Mouse (Mus musculus): ENCODE data around the gene Lim2. TPM values are rescaled to one million over a fixed set of nuclear protein-coding genes. Genes with fewer than 3 reads are reported as not detected.
"Not testable (repeated sequence)": the region's sequence is repeated elsewhere in the genome, so short reads cannot be mapped to it uniquely, and the experiment has no call there.

Gene Lim2
- under 1 TPM in 1 of 4 experiments, not detected in 3; 0.32 TPM for total RNA-seq (2022)

DNA sequence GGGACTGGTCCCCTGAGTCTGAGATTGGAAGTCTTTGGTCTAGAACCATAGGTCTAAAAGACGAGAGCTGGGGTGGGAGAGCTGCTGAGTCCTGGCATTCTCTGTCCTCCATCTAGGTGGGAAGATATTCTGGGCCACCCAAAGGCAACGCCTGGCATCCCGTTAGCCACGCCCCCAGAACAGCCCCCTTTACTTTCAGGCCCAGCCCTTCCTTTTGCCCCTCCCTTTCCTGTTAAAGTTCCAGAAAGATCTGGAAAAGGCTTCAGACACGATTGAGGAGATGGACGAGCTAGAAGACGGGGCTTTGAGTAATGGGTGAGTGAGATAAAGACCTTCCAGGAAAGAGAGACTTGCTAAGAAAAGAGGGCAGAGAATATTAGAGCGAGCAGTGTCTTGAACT is at the start of gene Lim2:
Gene Lim2, plus strand, starts transcription at position 265 of the 400 bp plus-strand sequence.
- no peak for DNase-seq (ENCODE audit: low spot score)

DNA sequence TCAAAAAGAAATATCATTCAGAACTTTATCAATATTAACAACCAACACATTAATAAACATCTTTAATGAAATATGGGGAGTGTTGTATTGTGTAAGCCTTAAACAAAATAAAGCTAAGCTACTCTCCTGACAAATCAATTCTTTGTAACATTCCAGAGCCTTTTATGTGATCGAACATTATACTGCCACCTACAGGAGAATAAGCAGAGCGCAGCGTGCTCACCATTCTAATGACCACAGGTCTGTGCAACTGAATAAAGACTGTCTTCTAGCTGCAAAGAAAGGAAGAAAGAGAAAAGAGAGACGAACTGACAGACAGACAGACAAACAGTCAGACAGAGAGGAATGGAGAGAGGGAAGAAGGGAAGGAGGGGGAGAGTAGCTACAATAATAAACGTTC is 49.2 kb upstream of the Lim2 start:
- DNase-seq (ENCODE audit: low spot score), result no peak

DNA sequence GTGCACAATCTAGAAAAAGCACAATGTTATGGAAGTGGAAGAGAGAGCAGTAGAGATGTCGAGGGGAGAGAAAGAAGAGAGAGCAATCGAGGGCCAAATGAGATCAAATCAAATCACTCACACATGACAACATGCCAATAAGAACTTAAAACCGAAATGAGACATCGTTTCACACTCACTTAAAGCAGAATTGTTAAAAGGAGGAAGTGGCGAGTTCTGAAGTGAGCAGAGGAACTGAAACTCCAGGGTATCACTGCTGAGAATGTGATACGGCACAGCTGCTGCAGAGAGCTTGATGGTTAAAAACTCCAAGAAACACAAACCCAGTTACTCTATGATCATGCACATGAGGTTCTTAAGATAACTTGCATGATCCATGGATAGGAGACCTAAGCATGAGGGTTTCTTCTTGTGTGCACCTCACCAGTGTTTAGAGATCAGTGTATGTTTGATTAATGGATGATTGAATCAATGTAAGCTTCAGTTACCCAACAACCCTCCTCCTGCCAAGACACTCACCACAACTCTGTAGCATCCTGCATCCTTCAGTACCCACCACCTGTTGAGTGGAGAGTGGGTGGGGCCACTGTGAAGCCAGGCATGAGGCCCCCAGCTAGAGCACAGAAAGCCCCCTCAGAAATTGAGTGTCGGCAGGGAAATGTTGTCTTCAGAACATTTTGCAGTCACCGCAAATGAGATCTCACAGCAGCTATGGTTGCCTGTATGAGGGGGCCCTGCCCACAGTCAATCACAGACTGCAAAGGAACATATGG is 34.9 kb upstream of the Lim2 start:
- peak; percentile 13 for DNase-seq (ENCODE audit: low spot score)

DNA sequence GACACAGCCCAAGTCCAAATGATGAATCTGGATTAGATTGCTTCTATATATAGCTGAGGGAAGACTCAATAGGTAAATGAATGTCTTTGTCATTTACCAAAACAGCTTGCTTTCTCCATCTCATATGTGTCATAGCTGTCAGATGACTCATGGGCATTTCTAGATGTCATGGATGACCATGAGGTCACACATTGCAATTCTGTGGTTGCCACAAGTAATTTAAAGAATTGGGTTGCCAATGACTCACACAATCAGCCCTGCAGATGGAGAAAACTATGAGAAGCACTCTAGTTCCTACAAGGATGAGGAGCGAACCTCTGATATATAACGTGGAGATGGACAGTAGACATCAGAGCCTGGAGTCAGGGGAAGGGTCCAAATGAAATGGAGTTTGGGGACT is 28.0 kb upstream of the Lim2 start:
- no peak for DNase-seq (ENCODE audit: low spot score)

DNA sequence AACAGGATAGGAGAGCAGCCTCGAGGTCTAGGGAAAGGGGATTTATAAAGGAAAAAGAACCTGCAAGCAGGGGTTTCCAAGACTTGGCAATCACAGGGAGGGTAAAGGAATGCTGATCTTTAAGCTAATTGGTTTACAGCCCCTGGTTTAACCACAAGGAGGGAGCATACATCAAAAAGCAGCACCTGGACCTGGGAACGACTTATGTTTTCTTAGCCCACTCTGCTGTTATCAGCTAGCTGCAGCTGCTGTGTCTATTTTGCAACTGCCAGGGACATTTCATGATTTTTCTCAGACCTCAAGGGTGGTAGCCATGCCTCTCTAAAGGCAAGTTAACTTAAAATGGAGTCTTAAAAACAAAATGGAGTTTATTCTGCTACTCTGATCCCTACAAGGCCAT is 24.8 kb upstream of the Lim2 start:
- no peak for DNase-seq (ENCODE audit: low spot score)

DNA sequence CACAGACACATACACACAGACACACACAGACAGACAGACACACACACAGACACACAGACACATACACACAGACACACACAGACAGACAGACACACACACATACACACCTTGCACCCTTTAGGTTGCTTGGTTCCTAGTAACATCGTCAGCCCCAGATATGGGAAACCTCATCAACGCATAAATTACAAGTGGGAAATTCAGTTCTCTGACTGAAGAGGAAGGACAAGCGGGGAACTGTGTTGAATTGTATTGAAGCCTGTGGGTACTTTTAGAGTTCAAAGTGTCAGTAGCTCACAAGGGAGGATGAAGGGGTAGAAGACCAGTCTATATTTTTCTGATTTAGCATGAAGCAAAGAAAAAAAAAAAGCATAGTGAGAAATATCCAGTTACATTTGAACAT is 19.9 kb upstream of the Lim2 start:
- no peak for DNase-seq (ENCODE audit: low spot score)

DNA sequence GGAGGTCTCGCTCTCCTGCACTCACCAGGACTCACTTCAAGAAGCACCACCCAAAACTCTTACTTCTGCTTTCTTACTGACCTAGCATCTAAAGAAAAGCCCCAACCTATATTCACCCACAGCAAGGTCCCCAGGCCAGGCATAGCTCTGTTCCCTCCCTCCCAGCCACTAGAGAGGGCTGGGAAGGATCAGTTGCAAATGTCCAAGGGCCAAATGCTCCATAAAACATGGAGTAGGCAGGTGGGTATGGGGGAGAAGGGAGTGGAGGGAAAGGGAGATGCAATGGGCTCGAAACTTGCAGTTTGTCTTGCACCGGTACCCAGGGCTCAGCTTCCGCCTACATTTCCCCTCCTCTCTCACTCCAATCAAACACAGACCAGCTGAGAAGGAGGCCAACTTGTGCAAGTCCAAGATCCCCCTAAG is 19.3 kb upstream of the Lim2 start, which contains the start of gene Siglecg:
Gene Siglecg, plus strand, starts transcription at position 74 of the 423 bp plus-strand sequence.
- no peak for DNase-seq (ENCODE audit: low spot score)

DNA sequence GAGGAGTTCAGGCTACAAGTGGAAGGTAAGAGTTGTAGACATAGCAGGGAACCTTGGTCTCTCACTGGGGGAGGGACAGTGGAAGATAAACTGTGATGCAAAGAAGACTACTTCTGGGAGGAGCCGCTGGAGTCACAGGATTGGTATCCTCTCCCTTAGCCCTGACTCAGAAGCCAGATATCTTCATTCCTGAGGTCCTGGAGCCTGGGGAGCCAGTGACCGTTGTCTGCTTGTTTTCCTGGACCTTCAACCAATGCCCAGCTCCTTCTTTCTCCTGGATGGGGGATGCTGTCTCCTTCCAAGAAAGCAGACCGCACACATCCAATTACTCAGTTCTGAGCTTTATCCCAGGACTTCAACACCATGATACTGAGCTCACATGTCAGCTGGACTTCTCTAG is 18.4 kb upstream of the Lim2 start:
- DNase-seq (ENCODE audit: low spot score), result no peak

DNA sequence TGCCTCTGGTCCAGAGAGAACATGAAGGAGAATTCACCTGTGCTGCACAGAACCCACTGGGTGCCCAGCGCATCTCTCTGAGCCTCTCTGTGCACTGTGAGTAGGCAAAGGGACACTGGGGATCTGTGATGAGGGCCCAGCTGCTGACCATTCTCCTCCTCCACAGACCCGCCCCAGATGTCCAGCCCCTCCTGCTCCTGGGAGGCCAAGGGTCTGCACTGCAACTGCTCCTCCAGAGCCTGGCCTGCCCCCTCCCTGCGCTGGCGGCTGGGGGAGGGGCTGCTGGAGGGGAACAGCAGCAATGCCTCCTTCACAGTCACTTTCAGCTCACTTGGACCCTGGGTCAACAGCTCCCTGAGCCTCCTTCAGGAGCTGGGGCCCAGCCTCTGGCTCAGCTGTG is 15.7 kb upstream of the Lim2 start:
- not testable (repeated sequence) for DNase-seq (ENCODE audit: low spot score)

DNA sequence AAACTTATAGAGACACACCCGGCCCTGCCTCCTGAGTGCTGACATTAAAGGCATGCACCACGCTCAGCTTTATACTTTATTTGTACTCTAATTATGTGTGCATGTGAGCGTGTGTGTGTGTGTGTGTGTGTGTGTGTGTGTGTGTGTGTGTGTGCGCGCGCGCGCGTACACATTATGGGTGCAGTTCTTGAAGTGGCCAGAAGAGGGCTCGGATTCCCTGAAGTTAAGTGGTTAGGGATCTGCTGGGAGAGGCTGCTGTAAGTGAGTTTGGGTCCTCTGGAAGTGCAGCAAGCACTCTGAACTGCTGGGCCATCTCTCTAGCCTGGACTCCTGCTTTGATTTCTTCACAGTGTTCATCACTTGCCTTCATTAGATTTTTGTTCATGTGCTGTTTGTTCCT is 10.2 kb upstream of the Lim2 start:
- DNase-seq (ENCODE audit: low spot score), result no peak

DNA sequence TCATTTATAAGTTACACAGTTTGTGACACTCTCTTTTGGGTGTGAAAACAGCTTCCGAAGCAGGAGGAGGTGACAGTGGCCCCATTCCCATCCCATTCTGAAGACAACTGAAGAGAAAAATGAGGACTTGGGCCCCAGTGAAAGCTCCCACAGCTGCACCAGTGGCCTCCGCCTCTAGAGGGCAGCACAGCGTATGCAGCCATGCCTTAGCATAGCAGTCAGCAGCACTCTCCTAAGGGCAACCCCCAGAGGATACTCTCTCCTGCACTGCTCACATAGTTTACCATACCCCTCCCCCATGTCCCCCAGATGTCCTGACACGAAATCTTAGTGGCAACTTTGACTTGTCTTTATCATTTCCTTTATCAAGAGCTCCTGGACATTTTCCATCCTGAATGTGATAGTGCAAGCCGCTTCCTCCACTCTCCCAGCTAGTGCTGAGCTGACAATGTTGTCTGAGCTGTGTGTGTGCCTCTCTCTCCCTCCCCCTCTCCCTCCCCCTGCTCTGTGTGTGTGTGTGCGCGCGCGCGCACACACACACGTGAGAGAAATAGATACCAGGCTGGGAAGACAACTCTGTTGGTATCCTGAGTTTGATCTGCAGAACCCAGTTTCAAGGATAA is 4.4 kb upstream of the Lim2 start:
- DNase-seq (ENCODE audit: low spot score), result peak; percentile 79

DNA sequence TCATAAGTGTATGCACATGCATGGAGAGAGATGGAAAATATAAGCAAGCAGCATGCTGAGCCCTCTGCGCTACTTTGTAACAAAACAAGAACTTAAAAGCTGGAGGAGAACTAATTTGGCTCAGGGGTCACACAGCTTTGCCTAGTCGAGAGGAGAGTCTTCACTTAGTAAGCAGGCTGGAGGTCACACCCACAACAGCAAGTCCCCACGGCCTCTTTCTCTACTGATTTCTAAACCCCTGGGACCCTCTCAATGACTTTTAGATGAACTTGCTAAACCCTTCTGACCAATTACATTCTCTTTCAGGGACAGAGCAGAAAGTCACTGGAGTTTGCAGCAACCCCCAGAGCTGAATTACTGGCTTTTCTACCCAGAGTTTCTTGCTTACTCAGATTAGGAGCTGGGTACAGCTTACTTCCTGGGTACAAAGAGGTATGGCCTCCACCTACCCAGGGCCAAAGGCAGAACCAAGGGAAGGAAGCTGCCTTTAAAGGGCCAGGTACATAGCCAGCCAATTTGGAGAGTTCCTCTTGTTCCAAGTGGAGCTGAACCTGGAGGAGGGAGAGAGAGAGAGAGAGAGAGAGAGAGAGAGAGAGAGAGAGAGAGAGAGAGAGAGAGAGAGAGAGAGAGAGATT is 3.4 kb upstream of the Lim2 start:
- DNase-seq (ENCODE audit: low spot score), result no peak

DNA sequence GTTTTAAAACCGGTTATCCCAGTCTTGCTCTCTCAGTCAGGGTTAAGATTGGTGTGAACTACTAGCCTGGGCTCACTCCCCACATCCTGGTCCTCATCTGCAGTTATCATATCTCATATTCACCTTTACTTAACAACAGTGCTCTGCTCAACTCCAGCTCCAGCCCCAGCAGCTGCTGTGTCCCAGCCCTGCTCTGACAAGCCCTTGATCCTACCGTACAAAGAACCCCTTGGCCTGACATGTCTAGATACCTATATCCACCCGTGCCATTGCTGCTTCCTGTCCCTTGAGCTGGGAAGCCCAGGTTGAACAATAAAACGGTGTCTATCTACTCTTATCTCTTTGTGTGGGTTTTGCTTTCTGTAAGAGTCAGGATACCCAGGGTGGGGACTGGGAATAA is 2.0 kb downstream of the Lim2 start:
- no peak for DNase-seq (ENCODE audit: low spot score)

DNA sequence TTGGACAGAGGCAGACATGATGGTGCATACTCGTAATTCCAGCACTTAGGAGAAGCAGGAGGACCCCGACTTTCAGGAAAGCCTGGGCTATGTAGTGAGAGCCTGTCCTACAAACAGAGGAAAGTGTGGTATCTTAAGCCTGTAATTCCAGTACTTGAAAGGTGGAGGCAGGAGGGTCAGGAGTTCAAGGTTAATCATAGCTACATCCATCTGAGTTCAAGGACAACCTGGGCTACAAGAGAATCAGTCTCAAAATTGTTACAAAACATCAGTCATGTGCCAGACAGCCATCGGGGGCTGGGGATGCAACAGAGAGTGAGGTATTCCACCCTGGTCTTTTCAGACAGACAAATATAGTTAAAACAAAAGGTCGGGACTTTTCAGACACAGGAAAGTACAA is 5.4 kb downstream of the Lim2 start:
- no peak for DNase-seq (ENCODE audit: low spot score)

DNA sequence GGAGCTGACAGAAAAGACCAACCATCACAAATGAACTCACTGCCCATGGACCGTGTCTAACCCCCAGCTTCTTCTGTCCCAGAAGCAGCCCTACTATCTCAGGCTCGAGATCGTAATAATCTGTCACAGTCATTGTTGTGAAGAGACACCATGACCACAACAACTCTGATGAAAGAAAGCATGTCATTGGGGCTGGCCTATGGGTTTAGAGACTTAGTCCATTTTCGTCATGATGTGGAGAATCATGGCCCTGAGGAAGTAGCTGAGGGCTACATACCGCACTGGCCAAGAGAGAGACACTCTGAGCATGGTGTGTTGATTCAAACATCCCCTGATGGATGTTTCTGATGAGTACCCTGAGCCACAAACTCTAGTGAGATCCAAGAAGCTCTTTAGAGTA is 7.2 kb downstream of the Lim2 start:
- no peak for DNase-seq (ENCODE audit: low spot score)

DNA sequence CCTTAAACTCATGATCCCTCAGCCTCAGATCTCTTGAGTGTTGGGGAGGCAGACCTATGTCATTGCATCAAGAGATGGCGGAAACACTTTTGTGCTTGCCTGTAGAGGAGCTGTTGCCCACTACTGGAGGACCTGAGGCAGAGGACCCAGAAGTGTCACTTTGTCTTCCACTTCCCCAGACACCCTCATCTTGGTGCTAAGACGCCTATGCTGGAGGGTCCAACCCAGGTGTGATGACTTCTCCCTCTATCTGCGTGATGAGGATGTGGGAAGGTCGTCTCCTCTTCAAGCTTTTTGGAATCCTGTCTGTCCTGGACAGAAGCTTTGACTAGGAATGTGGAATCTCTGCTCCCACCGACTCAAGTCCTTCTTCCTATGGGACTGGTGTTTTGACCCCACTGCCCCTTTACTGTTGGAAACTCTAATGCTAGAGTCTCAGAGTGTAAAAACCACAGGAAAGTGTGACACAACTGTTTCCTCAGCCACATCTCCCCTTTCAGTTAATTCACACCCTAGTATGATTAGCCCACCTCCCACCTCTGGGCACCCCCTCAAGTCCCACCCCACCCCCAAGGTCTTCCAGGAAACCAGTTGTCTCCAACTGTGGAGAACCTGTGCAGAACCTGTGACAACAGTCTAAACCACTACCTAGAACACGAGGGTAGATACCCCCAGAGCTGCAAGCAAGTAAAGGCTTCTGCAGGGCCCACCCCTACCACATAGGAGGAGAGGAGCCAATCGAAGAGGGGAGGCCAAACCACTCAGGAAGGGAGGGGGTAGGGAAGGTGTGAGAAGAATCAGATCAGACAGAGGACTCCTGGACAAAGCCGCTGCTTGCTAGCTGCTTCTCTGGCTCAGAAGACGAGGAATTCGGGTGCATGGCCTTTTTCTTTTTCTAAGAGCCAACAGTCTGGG is 9.1 kb downstream of the Lim2 start, which contains the start of gene Nkg7:
Gene Nkg7, plus strand, starts transcription at position 733 of the 915 bp plus-strand sequence.
- DNase-seq (ENCODE audit: low spot score), result no peak

DNA sequence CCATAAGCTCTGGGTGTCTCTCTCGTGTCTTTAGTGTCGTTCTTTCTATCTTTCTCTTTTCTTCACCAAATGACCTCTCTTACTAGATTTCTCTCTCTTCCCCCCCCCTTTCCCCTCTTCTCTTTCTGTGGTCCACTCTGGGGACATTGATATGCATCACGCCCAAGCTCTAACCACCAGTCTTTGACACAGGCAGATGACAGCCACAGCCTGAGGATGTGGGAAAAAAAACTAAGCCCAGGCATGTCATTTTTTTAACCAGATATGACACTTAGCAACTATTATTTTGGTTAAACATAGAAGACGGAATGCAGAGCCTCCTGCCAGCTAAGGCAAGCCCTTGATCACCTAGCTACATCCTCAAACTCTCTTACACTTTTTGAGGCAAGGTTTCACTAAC is 11.1 kb downstream of the Lim2 start:
- DNase-seq (ENCODE audit: low spot score), result no peak

DNA sequence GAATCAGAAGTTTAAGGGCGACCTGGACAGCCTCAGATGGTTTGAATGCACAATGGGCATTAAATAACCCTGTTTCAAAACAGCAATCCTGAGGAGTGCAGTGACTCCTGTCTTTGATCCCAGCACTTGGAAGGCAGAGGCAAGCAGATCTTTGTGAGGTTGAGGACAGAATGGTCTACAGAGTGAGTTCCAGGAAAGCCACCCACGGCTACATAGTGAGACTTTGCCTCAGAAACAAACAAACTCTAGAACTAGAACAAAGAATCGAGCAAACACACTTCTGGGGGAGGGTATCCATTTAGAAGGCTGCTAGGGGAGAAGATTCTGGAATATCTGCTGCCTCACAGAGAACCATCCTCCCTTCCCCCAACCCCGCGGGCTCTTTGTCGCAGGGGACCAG is 13.0 kb downstream of the Lim2 start, which contains the start of gene Cldnd2:
Gene Cldnd2, plus strand, starts transcription at position 301 of the 400 bp plus-strand sequence.
- DNase-seq (ENCODE audit: low spot score), result no peak

DNA sequence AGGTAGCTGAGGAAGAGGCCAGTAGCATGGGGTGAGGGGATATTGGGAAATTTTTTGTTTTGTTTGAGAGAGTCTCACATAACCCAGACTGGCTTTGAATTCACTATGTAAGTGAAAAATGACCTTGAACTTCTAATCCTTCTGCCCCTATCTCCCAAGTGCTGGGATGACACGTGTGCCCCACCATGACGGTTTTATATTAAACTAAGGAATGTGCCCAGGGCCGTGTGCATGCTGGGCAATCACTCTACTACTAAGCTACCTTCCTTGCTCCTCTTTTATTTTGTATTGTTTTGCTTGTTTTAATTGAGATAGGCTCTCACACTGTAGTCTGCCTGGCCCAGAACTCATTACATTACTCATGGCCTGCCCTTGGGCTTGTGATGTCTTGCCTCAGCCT is 13.6 kb downstream of the Lim2 start:
- DNase-seq (ENCODE audit: low spot score), result no peak

DNA sequence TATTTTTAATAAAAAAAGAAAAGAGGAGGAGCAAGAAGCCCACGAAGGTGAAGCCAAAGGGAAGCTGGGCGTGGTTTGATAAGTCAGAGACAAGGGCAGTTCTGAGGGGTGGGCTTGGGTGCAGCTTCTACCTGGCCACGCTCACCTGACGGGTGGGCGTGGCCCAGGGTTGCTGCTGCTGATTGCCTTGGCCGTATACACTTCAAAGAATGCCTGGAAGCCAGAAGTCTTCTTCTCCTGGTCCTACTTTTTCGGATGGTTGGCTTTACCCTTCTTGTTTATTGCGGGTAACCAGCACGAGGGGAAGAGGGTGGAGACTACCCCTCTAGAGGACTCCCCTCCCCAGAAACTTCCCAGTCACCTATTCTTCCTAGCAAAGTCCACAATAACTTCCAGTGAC is 15.2 kb downstream of the Lim2 start:
- no peak for DNase-seq (ENCODE audit: low spot score)

DNA sequence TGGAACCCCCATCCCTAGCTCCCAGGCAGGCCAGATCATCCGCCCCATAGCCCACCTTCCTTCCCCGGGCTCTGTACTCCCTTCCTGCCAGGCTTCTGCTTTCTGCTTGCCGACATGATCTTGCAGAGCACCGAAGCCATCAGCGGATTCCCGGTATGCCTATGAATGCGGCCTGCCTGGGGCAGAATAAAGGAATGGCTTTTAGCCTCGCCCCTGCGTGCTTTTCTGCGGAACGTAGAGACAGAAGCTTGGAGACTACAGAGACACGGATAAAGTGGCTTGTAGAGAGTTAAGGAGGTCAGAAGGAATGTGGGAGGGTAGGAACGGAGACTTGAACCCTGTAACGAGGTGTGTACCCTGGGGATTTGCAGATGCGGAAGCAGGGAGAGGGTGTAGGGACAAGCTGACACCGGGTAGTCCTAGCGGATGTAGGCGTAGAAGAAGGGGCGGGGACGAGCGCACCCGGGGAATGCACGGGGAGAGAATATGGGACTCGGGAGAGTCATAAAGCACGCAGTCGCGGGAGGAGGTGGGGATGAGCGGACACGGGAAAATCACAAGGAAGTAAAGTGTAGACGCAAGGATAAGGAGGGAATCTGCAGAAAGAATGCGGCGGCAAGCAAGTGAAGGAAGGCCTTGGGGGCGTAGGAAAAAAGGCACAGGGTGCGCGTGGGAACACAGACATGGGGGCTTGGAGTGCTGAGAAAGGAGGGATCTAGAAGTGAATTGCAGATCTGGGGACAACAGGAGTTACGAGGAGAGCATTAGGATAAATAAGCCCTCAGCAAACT is 15.9 kb downstream of the Lim2 start:
- DNase-seq (ENCODE audit: low spot score), result peak; percentile 89
